Mouse (Mus musculus) gastrocnemius, postnatal 36 days (tissue): Measurements from ENCODE around the gene 1700025G04Rik. TPM values are rescaled to one million over a fixed set of nuclear protein-coding genes. Genes with fewer than 3 reads are reported as not detected.
"Not testable (repeated sequence)": the region's sequence is repeated elsewhere in the genome, so short reads cannot be mapped to it uniquely, and the experiment has no call there.

Experiments used
- DNase-seq, 2 experiments: peaks; one replicate each; pipeline ENCODE4 v3.0.0; 2022
- intact Hi-C: fragments of 180-260 bp; cut with DNase I; formaldehyde crosslinking; loops from one replicate; pipeline ENCODE4 v1.15.1; 2025
- total RNA-seq, 2 experiments: library from RNA; stranded (reverse); gene quantifications; 2 replicates each; pipeline ENCODE4 v1.2.3; 2021

The 1700025G04Rik gene
- total RNA-seq, 2 experiments from 2014 or later, result 69.8 to 72.2 TPM

DNA sequence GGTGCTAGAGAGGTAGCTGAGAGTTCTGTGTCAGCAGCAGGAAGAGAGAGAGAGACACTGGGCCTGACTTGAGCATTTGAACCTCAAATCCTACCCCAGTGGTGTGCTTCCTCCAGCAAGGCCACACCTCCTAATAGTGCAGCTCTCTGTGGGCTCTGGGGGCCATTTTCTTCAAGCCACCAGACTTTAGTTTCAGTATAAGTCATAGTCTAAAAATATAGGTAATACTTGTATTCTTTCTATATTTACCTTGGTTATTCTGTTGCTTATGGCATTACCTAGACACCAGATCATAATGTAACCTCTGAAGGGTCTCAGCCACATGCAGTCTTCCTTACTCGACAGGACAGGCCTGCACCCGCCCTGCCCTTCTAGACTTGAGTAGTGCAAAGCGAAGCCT lies 273.9 kb downstream of the 1700025G04Rik start:
- no peak for DNase-seq
- intact Hi-C loops, result no loop called here

DNA sequence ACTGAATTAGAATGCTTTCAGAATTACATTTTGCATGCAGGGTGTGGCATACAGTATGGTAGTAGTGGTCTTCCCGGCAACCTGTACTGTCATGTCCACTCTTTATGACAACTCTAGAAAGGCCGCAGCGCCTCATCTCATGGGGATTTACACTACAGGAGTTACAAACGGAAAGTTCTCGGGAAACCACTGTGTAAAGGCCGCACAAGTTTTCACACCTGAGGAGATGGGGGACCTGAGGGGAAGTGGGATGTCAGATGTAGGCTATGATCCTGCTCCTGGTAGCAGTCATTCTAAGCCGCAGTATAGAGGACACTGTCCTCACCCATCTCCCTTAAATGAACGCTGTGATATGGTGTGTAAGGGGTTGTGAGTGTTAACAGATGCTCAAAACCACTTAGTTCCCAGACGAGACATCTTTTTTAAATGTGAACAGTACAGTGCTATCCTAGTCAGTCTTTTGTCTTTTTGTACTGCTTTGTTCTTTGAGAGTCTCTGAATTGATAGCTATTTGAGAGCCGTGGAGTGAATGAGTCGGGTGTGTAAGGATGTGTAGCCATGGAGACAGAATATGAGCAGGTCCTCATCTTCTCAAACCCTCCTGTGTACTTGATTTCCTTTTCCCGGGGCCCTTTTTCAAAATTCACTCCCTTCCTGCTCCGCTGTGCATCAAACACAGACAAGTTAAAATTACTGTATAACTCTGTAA lies 277.8 kb downstream of the 1700025G04Rik start:
- intact Hi-C loops, result no loop called here

DNA sequence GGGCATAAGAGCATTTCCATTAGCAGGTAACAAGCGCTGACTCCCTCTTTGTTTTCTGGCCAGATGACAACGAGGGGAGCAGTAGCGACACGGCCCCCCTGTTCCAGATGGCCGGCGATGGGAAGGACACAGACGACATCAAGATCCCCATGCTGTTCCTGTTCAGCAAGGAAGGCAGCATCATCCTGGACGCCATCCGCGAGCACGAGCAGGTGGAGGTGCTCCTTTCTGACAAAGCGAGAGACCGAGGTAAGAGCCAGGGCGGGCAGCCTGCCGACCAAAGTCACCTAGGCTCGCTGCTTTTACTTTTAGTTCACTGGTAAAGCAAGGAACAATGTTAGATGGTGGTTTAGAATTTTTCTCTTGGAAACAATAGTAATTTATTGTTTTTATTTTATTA lies 278.5 kb downstream of the 1700025G04Rik start:
- intact Hi-C loops, result no loop called here
- DNase-seq, result no peak

More for the DNA sequence above, 277.8 kb downstream of the 1700025G04Rik start:
- DNase-seq, result no peak

DNA sequence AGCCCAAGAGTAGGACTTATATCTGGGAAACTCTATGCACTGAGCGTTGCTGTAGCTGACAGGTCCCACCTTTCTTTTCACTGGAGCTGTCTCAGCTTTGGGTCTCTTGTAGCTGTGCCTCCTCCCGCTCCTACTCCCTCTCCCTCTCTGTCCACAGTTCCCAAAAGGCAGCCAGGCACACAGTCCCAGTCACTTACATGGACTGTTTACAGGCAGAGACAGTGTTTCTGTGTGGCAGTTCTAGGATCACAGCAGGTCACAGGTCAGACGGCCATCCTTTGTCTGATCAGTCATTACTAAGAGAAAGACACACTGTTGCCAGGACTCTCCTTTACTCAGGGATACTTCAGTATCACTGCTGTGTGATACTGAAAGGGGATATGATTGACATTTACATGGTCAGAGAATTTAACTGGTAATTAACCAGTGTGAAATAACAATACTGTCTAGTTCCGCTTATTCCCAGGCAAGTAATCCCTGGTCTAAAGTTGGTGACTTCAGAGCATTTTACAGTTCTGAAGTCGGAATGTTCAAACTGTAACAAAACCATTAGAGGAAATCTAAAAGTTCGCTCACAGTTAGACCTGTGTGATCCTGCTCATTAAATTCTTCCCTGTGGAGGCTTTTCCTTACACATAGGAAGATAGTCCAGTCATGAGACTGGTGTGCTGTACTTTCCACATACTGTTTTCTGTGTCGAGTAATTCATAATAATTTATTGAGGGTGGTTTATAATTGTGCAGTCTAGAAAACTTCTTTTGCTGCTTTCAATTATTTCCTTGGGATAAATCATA lies 279.1 kb downstream of the 1700025G04Rik start:
- no peak for DNase-seq
- intact Hi-C loops, result no loop called here

DNA sequence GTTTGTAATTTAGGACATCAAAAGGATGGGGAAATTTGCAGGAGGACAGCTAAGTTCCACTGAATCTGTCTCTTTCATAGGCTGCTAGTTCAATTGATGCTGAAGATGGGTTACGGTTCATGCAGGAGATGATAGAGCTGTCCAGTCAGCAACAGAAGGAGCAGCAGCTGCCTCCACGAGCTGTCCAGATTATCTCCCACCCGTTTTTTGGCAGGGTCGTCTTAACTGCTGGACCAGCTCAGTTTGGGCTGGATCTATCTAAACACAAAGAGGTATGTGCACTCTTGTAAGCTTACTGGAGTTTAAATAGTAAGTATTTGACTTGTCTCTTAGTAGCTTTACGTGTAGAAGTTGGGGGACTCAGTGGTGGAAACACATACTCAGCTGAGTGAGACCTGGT lies 282.6 kb downstream of the 1700025G04Rik start:
- no peak for DNase-seq
- intact Hi-C loops, result no loop called here

DNA sequence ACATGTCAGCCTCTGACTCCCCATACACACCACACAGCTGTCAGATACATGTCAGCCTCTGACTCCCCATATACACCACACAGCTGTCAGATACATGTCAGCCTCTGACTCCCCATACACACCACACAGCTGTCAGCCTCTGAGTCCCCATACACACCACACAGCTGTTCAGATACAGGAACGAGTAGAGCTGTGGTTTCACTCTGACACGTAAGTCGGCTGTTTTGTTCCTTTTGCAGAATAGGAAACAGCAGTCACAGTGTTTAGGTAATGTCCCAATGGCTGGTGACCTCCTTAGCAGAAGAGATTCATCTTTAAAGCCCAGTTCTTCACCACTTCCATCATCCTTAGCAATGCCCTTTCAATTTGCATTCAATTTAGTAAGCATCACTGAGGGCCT lies 287.1 kb downstream of the 1700025G04Rik start:
- intact Hi-C loops, DNase-seq: not testable (repeated sequence)
